Mouse (Mus musculus): ENCODE measurements around the gene Jak1. TPM values are rescaled to one million over a fixed set of nuclear protein-coding genes. Genes with fewer than 3 reads are reported as not detected.

The Jak1 gene
- polyA plus RNA-seq, 1 experiment from 2014 or later = 46.3 TPM

DNA sequence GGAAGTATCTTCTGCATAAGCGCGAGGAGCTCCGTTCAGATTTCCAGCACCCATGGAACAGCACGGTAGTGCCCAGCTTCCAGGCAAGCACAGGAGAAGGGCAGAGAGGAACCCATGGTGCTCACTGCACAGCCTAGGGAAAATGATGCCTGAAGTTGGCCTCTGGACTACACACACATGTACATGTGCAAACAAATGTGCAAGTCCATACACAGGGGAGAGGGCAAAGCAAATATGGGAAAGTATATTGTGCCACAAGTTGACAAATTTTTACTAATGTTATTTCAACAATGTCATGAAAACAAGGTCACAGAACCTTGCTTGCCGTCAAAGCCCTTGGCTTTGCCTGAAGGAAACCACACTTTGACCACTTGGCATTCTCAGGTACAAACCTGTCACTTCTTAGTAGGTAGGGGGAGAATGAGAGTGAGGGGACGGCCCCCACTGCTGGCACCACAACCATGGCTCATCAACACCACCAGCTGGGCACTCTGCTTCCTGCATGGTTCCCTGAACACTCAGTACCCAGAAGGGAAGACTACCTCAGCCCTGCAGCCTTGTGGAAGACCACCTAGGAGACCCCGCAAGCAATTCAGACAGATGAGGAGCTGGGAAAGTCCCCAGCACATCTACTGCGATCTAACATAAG is 65.5 kb downstream of the Jak1 start:
- Histone ChIP-seq H3K27ac (ENCODE audit: low read depth, low read length) (no peak overlapping the region), H3K4me1 (replicated peaks; ENCODE audit: control insufficient read depth, insufficient read depth, low read length) (peaks cover 8% of the 10 kb centered on the region), H3K4me2 (replicated peaks; ENCODE audit: low read depth) (no peak overlapping the region), H3K27me3 (replicated peaks; ENCODE audit: control insufficient read depth, insufficient read depth, low read length) (no peaks in the 10 kb centered on the region), H3K36me3 (ENCODE audit: control insufficient read depth, insufficient read depth) (no peaks in the 10 kb centered on the region), H3K4me3 (ENCODE audit: low read depth, low read length) (no peak overlapping the region), H3K9ac (ENCODE audit: low read depth, low read length) (no peak overlapping the region), H3K9me3 (ENCODE audit: control insufficient read depth) (no peaks in the 10 kb centered on the region)
- WGBS = 91% methylated on average over 8 of the region's 8 CpGs
- no peak for ATAC-seq
- no peak for TF ChIP-seq CTCF (IDR thresholded peaks at IDR 0.05; ENCODE audit: low read depth)

DNA sequence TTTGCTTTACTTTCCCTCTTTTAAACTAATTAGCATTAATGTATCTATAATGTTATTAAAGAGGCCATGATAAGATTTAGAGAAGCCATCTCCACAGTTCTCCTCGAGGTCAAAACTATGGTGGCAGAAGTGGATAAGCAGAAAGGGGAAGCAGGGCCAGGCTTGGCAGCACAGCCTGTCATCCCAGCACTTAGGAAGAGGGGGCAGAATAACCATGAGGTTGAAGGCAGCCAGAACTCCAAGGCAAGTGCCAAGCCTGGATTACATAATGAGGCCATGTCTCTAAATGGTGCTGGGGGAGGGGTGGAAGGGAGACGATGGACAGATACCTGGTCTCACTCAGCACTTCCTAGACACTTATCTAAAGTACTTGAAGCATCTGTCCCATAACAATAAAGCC is 66.7 kb downstream of the Jak1 start:
- no peak overlapping the region for H3K4me3 ChIP-seq (ENCODE audit: low read depth, low read length)
- H3K27ac ChIP-seq (ENCODE audit: low read depth, low read length) = no peak overlapping the region
- H3K4me1 ChIP-seq (replicated peaks; ENCODE audit: control insufficient read depth, insufficient read depth, low read length) = peaks cover 8% of the 10 kb centered on the region
- H3K36me3 ChIP-seq (ENCODE audit: control insufficient read depth, insufficient read depth) = no peaks in the 10 kb centered on the region
- peak; percentile 46; the same call in 1 of the 2 replicates for TF ChIP-seq CTCF (IDR thresholded peaks at IDR 0.05; ENCODE audit: low read depth)
- ATAC-seq = no peak
- H3K4me2 ChIP-seq (replicated peaks; ENCODE audit: low read depth) = no peak overlapping the region
- 21% methylated on average over 2 of the region's 2 CpGs for WGBS
- no peaks in the 10 kb centered on the region for H3K27me3 ChIP-seq (replicated peaks; ENCODE audit: control insufficient read depth, insufficient read depth, low read length)
- H3K9me3 ChIP-seq (ENCODE audit: control insufficient read depth) = no peaks in the 10 kb centered on the region
- H3K9ac ChIP-seq (ENCODE audit: low read depth, low read length) = no peak overlapping the region

- 44% methylated on average over 9 of the region's 9 CpGs for WGBS
Observed at GRCm38 (mm10) chr4:101197421-101198170, 67.5 kb downstream of the Jak1 start.

GRCm38 (mm10) chr4:101196407-101196806 is 68.7 kb downstream of the Jak1 start:
- no peak for ATAC-seq
- no peak for TF ChIP-seq CTCF (IDR thresholded peaks at IDR 0.05; ENCODE audit: low read depth)
- H3K4me3 ChIP-seq (ENCODE audit: low read depth, low read length) = no peak overlapping the region
- H3K36me3 ChIP-seq (ENCODE audit: control insufficient read depth, insufficient read depth) = peaks cover 2% of the 10 kb centered on the region; the same call in 1 of the 2 replicates
- 47% methylated on average over 2 of the region's 2 CpGs for WGBS
- no peak overlapping the region for H3K9ac ChIP-seq (ENCODE audit: low read depth, low read length)
- H3K9me3 ChIP-seq (ENCODE audit: control insufficient read depth) = no peaks in the 10 kb centered on the region
- H3K27me3 ChIP-seq (replicated peaks; ENCODE audit: control insufficient read depth, insufficient read depth, low read length) = no peaks in the 10 kb centered on the region
- no peak overlapping the region for H3K4me2 ChIP-seq (replicated peaks; ENCODE audit: low read depth)
- peaks cover 12% of the 10 kb centered on the region for H3K4me1 ChIP-seq (replicated peaks; ENCODE audit: control insufficient read depth, insufficient read depth, low read length)
- H3K27ac ChIP-seq (ENCODE audit: low read depth, low read length) = no peak overlapping the region

More at GRCm38 (mm10) chr4:101197421-101198170, 67.5 kb downstream of the Jak1 start:
- Histone ChIP-seq H3K9me3 (ENCODE audit: control insufficient read depth) (no peaks in the 10 kb centered on the region), H3K36me3 (ENCODE audit: control insufficient read depth, insufficient read depth) (no peaks in the 10 kb centered on the region), H3K4me2 (replicated peaks; ENCODE audit: low read depth) (no peak overlapping the region), H3K9ac (ENCODE audit: low read depth, low read length) (no peak overlapping the region), H3K27ac (ENCODE audit: low read depth, low read length) (no peak overlapping the region), H3K4me3 (ENCODE audit: low read depth, low read length) (no peak overlapping the region), H3K4me1 (replicated peaks; ENCODE audit: control insufficient read depth, insufficient read depth, low read length) (peaks cover 8% of the 10 kb centered on the region), H3K27me3 (replicated peaks; ENCODE audit: control insufficient read depth, insufficient read depth, low read length) (no peaks in the 10 kb centered on the region)
- no peak for TF ChIP-seq CTCF (IDR thresholded peaks at IDR 0.05; ENCODE audit: low read depth)
- no peak for ATAC-seq

- H3K4me1 ChIP-seq (replicated peaks; ENCODE audit: control insufficient read depth, insufficient read depth, low read length) = peaks cover 12% of the 10 kb centered on the region
- H3K9ac ChIP-seq (ENCODE audit: low read depth, low read length) = no peak overlapping the region
- H3K27me3 ChIP-seq (replicated peaks; ENCODE audit: control insufficient read depth, insufficient read depth, low read length) = no peaks in the 10 kb centered on the region
- 83% methylated on average over 1 of the region's 1 CpGs for WGBS
- H3K4me2 ChIP-seq (replicated peaks; ENCODE audit: low read depth) = no peak overlapping the region
- H3K9me3 ChIP-seq (ENCODE audit: control insufficient read depth) = no peaks in the 10 kb centered on the region
- H3K27ac ChIP-seq (ENCODE audit: low read depth, low read length) = no peak overlapping the region
- ATAC-seq = no peak
- no peak overlapping the region for H3K4me3 ChIP-seq (ENCODE audit: low read depth, low read length)
- H3K36me3 ChIP-seq (ENCODE audit: control insufficient read depth, insufficient read depth) = peaks cover 12% of the 10 kb centered on the region
- no peak for TF ChIP-seq CTCF (IDR thresholded peaks at IDR 0.05; ENCODE audit: low read depth)
Observed at GRCm38 (mm10) chr4:101194170-101194569, 70.9 kb downstream of the Jak1 start.

DNA sequence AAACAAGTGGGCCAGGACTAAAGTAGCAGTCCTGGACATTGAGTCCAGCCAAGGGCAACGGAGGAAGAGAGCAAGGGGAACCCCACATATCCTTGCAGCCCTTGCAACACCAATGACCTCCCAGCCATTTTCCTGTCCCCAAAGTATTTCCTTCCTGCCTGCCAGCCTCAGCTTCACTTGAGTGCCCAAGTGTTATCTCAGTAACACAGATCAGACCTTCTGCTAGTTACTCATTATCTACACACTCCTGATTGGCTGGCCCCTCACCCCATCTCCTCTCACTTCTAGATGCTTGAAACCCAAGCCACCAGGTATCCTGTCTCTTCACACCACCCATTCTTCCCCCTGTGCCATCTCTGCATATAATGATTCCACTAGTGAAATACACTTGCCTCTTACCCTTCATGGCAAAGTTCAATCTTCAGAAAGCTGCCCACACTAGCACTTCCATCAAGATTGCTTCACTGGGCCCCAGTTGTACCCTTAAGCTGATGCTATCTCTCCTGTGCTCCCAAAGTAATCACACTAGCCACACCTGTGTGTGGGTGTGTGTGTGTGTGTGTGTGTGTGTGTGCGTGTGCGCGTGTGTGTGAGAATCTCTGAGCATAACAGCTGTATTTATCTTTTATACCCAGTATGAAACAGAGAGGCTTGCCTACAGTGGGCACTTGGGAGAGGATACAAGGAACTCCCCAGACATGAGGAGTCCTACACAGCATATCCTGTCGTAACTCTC is 72.7 kb downstream of the Jak1 start:
- H3K27ac ChIP-seq (ENCODE audit: low read depth, low read length) = peak overlapping the region; percentile 46
- no peak overlapping the region for H3K4me2 ChIP-seq (replicated peaks; ENCODE audit: low read depth)
- H3K4me3 ChIP-seq (ENCODE audit: low read depth, low read length) = no peak overlapping the region
- no peaks in the 10 kb centered on the region for H3K9me3 ChIP-seq (ENCODE audit: control insufficient read depth)
- peaks cover 20% of the 10 kb centered on the region for H3K36me3 ChIP-seq (ENCODE audit: control insufficient read depth, insufficient read depth)
- no peak for TF ChIP-seq CTCF (IDR thresholded peaks at IDR 0.05; ENCODE audit: low read depth)
- WGBS = 44% methylated on average over 5 of the region's 5 CpGs
- no peak overlapping the region for H3K9ac ChIP-seq (ENCODE audit: low read depth, low read length)
- no peaks in the 10 kb centered on the region for H3K27me3 ChIP-seq (replicated peaks; ENCODE audit: control insufficient read depth, insufficient read depth, low read length)
- ATAC-seq = peak; percentile 70
- peaks cover 18% of the 10 kb centered on the region for H3K4me1 ChIP-seq (replicated peaks; ENCODE audit: control insufficient read depth, insufficient read depth, low read length)

All from intestine, postnatal 0 days (tissue).